ENCODE assay signal across 8 mouse cellular contexts in the genomic region with DNA sequence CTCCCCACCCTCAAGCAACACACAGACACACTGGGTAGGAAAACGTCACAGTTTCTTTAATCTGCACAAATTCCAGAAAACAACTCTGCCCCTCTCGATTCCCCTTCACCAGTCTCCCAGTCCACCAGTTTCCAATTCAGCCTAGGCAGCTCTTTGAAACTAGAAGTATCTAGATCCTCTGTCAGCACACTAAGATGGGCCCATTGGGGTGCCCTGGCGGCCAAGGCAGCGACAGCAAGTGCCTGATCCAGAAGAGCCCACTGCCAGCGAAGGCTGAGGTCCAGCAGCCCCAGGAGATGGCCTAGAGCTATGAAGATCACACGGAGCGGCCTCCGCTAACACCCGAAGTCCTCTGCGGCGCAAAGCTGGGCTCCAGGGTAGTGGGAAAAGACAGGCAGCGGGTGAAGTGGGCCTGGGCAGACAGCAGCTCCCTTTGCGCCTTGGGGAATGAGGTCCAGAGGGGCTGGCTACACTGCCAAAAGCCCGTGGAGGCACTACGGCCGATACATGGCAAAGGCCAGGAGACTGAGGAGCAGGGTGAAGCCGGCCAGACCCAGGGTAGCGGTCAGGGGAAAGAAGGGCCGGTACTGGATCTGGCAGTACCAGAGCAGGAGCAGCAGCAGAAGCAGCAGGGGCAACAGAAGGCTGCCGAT. TPM values are rescaled to one million over a fixed set of nuclear protein-coding genes. Genes with fewer than 3 reads are reported as not detected.
A peak's percentile ranks its signal among the peaks of the same experiment; 100 is the strongest.
DNase-seq lines count a peak whose midpoint lies in the region; ATAC-seq and TF ChIP-seq lines count a peak whose summit lies in the region.

No protein-coding gene starts in this region.

- H3K27ac ChIP-seq in spleen, adult 2 months (ENCODE audit: insufficient read depth, low read length): peak overlapping the region; percentile 63
- H3K27ac ChIP-seq in intestine, embryonic 15.5 days: peak overlapping the region; percentile 92
- H3K27ac ChIP-seq in neural tube, embryonic 15.5 days (replicated peaks): peak overlapping the region; percentile 97

- H3K4me3 ChIP-seq in spleen, adult 2 months (ENCODE audit: extremely low read depth, insufficient read depth, insufficient read length): peak overlapping the region; percentile 49
- peak overlapping the region; percentile 96 for H3K4me3 ChIP-seq in intestine, embryonic 15.5 days (replicated peaks)
- peak overlapping the region; percentile 94 for H3K4me3 ChIP-seq in neural tube, embryonic 15.5 days (replicated peaks)

- no peaks in the 10 kb centered on the region for H3K9me3 ChIP-seq in intestine, embryonic 15.5 days
- H3K9me3 ChIP-seq in neural tube, embryonic 15.5 days (replicated peaks): no peaks in the 10 kb centered on the region

- peak overlapping the region; percentile 85 for H3K4me2 ChIP-seq in intestine, embryonic 15.5 days (replicated peaks)
- H3K4me2 ChIP-seq in neural tube, embryonic 15.5 days: peak overlapping the region; percentile 95

- peak; percentile 0; the same call in 1 of the 2 replicates for ATAC-seq in intestine, embryonic 15.5 days
- 0 out of 2 replicates have a peak, but pooled peaks have one; percentile 0 for ATAC-seq in neural tube, embryonic 15.5 days (ENCODE audit: low FRiP score)
- no peak for ATAC-seq in monocyte, adult 5-6 weeks (replicated peaks; ENCODE audit: insufficient number of reproducible peaks, low FRiP score, low TSS enrichment, poor library complexity, severe bottlenecking)

- peak; percentile 51 for DNase-seq in cerebellum, adult 8-10 months
- DNase-seq in cerebellum, adult 18-20 months: no peak
- DNase-seq in spleen, adult 2 months (ENCODE audit: low read depth in 1 of 2, low spot score in 2 of 2): peak in 1 of 2 experiments; percentile 18
- DNase-seq in spleen, postnatal 36 days (ENCODE audit: low spot score in 2 of 2): no peak
- DNase-seq in gastrocnemius, adult 8-10 months (ENCODE audit: low spot score in 2 of 2): no peak

- no peaks in the 10 kb centered on the region for H3K27me3 ChIP-seq in spleen, adult 2 months (ENCODE audit: control insufficient read depth, insufficient read depth, low read length)
- H3K27me3 ChIP-seq in intestine, embryonic 15.5 days (replicated peaks): no peaks in the 10 kb centered on the region
- H3K27me3 ChIP-seq in neural tube, embryonic 15.5 days (replicated peaks): 0 out of 2 replicates have a peak, but pooled peaks cover 3% of the 10 kb centered on the region

- peaks cover 19% of the 10 kb centered on the region for H3K4me1 ChIP-seq in spleen, adult 2 months (ENCODE audit: control insufficient read depth, insufficient read depth, insufficient read length)
- peaks cover 31% of the 10 kb centered on the region for H3K4me1 ChIP-seq in intestine, embryonic 15.5 days (replicated peaks)
- H3K4me1 ChIP-seq in neural tube, embryonic 15.5 days: peaks cover 42% of the 10 kb centered on the region

- TF ChIP-seq CTCF in spleen, adult 2 months (IDR thresholded peaks at IDR 0.05; ENCODE audit: extremely low read depth, insufficient read depth, insufficient read length, insufficient replicate concordance): no peak

- H3K36me3 ChIP-seq in spleen, adult 2 months (ENCODE audit: control insufficient read depth, insufficient read depth, low read length): peaks cover 13% of the 10 kb centered on the region
- H3K36me3 ChIP-seq in intestine, embryonic 15.5 days: peaks cover 18% of the 10 kb centered on the region
- peaks cover 20% of the 10 kb centered on the region for H3K36me3 ChIP-seq in neural tube, embryonic 15.5 days

- no peak for TF ChIP-seq POLR2A in spleen, adult 2 months (IDR thresholded peaks at IDR 0.05; ENCODE audit: low read depth, low read length)

- peak overlapping the region; percentile 97 for H3K9ac ChIP-seq in intestine, embryonic 15.5 days
- H3K9ac ChIP-seq in neural tube, embryonic 15.5 days (replicated peaks): peak overlapping the region; percentile 96

- 73% methylated on average over 20 of the region's 20 CpGs for WGBS in spleen, adult 2 months
- 56% methylated on average over 20 of the region's 20 CpGs for WGBS in intestine, embryonic 15.5 days
- 57% methylated on average over 20 of the region's 20 CpGs for WGBS in neural tube, embryonic 15.5 days

RNA-seq across cellular contexts. Expression of a gene that starts 0.5 kb away (rescaled TPM):
- 170 and 212 TPM in 2 replicates for polyA plus RNA-seq in spleen, adult 2 months (2012; rRNA removed)
- 104 and 110 TPM in 2 replicates for polyA plus RNA-seq in intestine, embryonic 15.5 days (2015; fragmentation: Nextera tagmentation; extraction: Ambion mirVana)
- 111 TPM in 2 replicates for polyA plus RNA-seq in neural tube, embryonic 15.5 days (2015; fragmentation: Nextera tagmentation; extraction: Ambion mirVana)
- total RNA-seq in monocyte, adult 5-6 weeks (2017): 17.1 to 27.5 TPM (median 26.9 TPM) in 3 replicates
- 100 to 1,000 TPM; 188 to 243 (median 221) TPM for total RNA-seq in gastrocnemius, adult 8-10 months (2022)

RNA-seq across cellular contexts. Expression of a gene that starts 2.1 kb away (rescaled TPM):
- 61.2 and 77.4 TPM in 2 replicates for polyA plus RNA-seq in spleen, adult 2 months (2012; rRNA removed)
- 22.4 and 23.6 TPM in 2 replicates for polyA plus RNA-seq in intestine, embryonic 15.5 days (2015; fragmentation: Nextera tagmentation; extraction: Ambion mirVana)
- 54.8 and 62.8 TPM in 2 replicates for polyA plus RNA-seq in neural tube, embryonic 15.5 days (2015; fragmentation: Nextera tagmentation; extraction: Ambion mirVana)
- 11.8 to 33.4 TPM (median 26.8 TPM) in 3 replicates for total RNA-seq in monocyte, adult 5-6 weeks (2017)
- total RNA-seq in gastrocnemius, adult 8-10 months (2022): 10 to 100 TPM; 18.4 to 19.9 (median 19.3) TPM

RNA-seq across cellular contexts. Expression of a gene that starts 6.4 kb away (rescaled TPM):
- 44.7 and 50.0 TPM in 2 replicates for polyA plus RNA-seq in spleen, adult 2 months (2012; rRNA removed)
- polyA plus RNA-seq in intestine, embryonic 15.5 days (2015; fragmentation: Nextera tagmentation; extraction: Ambion mirVana): 28.7 and 28.9 TPM in 2 replicates
- 60.2 and 101 TPM in 2 replicates for polyA plus RNA-seq in neural tube, embryonic 15.5 days (2015; fragmentation: Nextera tagmentation; extraction: Ambion mirVana)
- 30.5 to 41.8 TPM (median 34.6 TPM) in 3 replicates for total RNA-seq in monocyte, adult 5-6 weeks (2017)
- total RNA-seq in gastrocnemius, adult 8-10 months (2022): 10 to 100 TPM; 79.7 to 89.0 (median 83.6) TPM

RNA-seq across cellular contexts. Expression of a gene that starts 21.9 kb away (rescaled TPM):
- 47.5 and 50.5 TPM in 2 replicates for polyA plus RNA-seq in spleen, adult 2 months (2012; rRNA removed)
- 41.1 and 46.9 TPM in 2 replicates for polyA plus RNA-seq in intestine, embryonic 15.5 days (2015; fragmentation: Nextera tagmentation; extraction: Ambion mirVana)
- 15.3 and 19.1 TPM in 2 replicates for polyA plus RNA-seq in neural tube, embryonic 15.5 days (2015; fragmentation: Nextera tagmentation; extraction: Ambion mirVana)
- 20.1 to 60.8 TPM (median 32.2 TPM) in 3 replicates for total RNA-seq in monocyte, adult 5-6 weeks (2017)
- 10 to 100 TPM; 10.7 to 14.5 (median 12.6) TPM for total RNA-seq in gastrocnemius, adult 8-10 months (2022)

RNA-seq across cellular contexts. Expression of a gene that starts 22.2 kb away (rescaled TPM):
- polyA plus RNA-seq in spleen, adult 2 months (2012; rRNA removed): 33.7 and 43.1 TPM in 2 replicates
- 35.5 and 38.3 TPM in 2 replicates for polyA plus RNA-seq in intestine, embryonic 15.5 days (2015; fragmentation: Nextera tagmentation; extraction: Ambion mirVana)
- polyA plus RNA-seq in neural tube, embryonic 15.5 days (2015; fragmentation: Nextera tagmentation; extraction: Ambion mirVana): 113 and 133 TPM in 2 replicates
- 19.3 to 30.9 TPM (median 26.0 TPM) in 3 replicates for total RNA-seq in monocyte, adult 5-6 weeks (2017)
- total RNA-seq in gastrocnemius, adult 8-10 months (2022): 10 to 100 TPM in 3 of 4 experiments, 1 to 10 TPM in 1; 9.3 to 12.6 (median 10.7) TPM
